Mouse (Mus musculus) kidney, postnatal 36 days (tissue): ENCODE results near the gene Zc3h8.

Experiments
- DNase-seq, 2 experiments: peaks; one replicate each; pipeline ENCODE4 v3.0.0; 2021 to 2022; ENCODE audit warnings: mixed read lengths in 2 of 2

Gene Zc3h8

DNA sequence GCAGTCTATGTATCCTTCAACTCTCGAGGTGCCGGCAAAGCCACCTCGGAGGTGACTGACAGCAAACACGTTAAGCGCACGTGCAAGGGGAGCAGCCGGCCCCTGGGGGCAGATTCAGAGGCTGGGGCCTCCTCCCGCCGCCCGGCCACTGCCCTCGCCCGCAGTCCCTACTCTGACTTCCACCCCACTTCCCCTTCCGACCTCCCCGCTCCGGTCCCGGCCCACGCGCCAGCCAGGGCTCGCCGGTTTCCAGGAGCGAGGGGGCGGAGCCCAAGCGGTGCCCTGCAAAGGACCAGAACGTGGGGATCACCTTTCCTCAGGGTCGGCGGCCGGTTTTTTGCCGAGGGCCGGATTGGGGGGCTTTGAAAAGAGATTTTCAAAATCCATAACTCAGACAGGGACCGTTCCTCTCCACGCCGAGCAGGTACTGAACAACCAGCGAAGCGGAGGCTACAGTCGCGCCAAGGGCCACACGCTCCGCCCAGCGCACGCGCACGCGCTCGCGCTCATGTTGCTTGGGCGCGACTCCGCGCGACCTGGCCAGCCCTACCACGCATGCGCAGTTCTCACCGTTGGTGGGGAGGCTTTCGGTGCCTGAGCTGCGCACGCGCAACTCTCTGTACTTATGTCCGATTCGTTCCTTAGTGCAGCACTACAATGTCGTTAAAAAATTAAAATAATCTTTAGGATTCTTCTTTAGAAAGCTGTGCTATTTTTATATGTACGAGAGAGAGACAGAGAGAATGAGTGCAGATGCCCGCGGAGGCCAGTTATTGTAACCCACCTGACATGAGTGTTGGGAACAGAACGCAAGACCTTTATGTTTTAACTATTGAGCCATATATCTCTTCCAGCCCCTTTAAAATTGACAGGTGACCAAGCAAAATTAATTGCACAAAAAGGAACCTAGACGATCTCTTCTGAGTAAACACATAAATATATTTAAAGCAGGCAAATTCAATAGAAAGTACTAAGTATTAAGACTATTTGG lies at the start of gene Zc3h8:
Zc3h8 (minus strand) TSS at position 540 of the 991 bp plus-strand sequence.
- DNase-seq = peak; percentile 97 to 98

- DNase-seq = no peak
Observed at GRCm38 (mm10) chr2:128984746-128985145, 40.9 kb upstream of the Zc3h8 start.

GRCm38 (mm10) chr2:128975572-128975971 lies 31.7 kb upstream of the Zc3h8 start:
- no peak for DNase-seq

GRCm38 (mm10) chr2:128972301-128972700 lies 28.4 kb upstream of the Zc3h8 start:
- no peak for DNase-seq

DNA sequence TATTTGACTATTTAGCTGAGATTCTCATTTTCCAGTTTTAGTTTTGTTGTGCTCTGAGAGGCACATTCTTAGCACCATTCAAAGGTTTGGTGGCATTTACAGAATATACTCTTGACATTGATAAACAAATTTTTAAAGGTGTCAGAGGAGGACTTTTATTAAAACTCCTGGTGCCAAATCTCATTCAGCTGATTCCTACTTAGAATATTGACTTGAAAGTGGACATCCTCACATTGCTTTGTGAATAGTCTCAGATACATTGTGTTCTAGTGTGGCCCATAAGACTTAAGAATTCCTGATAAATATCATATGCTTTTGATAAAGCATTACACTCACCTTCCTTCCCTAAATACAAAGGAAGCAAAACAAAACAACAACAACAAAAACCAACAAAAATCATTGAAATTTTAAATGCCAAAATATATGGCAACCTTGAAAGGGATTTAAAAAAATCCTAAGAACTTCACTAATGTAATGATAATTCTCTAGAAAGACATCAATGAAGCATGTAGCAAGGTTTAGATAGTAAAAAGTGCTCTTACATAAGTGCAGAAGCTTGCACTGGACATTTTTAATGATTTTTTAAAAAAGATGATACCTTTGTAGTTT lies 24.7 kb upstream of the Zc3h8 start:
- no peak for DNase-seq

DNA sequence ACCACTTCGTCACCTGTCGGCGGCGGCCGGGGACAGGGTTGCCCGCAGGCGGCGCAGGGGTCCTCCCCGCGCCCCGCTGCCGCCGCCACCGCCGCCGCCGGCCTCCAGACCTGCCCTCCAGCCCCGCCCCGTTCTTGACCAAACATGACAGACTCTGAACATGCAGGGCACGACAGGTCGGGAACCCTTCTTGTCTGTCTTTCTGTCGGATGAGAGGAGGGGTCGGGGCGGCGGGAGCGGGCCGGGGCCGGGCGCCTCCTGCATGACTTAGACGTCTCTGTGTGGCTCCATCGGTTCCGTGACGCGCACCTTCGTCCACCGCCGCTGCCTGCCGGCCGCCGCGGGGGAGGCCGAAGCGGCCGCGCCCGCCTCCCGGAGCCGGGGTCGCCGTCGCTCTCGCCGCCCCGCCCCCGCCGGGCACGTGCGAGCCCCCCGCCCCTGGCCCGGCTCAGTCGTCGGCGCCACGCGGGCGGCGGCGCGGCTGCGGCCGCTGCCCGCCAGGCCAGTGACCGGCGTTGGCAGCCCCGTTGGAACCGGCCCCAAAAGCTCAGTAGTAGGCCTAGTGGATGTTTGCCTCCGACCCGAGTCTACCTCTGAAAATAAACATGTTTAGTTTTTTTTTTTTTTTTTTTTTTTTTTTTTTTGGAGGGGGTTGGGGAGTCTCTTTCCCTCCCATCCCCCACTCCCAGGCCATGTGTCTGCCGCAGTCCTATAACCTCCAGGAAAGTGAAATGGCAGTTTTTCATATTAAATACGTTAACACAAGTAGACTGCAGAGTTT lies 24.0 kb upstream of the Zc3h8 start, which contains the start of gene Gm10762:
Gm10762 (minus strand) TSS at position 65 of the 781 bp plus-strand sequence.
- peak; percentile 88 to 91 for DNase-seq

GRCm38 (mm10) chr2:128966641-128967580 lies 23.0 kb upstream of the Zc3h8 start, which contains the start of gene Zc3h6:
Zc3h6 (plus strand) TSS chr2:128967402.
- DNase-seq = peak; percentile 98 to 99

DNA sequence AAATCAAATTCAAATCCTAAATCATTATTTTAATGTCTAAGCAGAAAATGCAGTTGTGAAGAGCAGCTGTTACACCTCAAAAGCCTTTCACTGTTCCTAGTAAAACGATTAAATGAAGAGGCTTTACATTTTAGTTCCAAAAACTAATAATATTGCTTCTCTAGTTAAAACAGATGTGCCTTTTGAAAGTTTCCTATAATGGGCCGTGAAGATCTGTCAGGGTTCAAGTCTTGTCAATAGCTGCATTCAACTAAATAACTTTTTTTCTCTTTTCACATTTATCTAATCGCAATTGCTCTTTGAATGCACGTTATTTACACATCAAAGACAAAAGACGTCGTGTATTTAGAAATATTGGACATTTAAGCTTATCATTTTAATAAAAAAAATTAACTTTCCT lies 22.4 kb upstream of the Zc3h8 start:
- DNase-seq = no peak

DNA sequence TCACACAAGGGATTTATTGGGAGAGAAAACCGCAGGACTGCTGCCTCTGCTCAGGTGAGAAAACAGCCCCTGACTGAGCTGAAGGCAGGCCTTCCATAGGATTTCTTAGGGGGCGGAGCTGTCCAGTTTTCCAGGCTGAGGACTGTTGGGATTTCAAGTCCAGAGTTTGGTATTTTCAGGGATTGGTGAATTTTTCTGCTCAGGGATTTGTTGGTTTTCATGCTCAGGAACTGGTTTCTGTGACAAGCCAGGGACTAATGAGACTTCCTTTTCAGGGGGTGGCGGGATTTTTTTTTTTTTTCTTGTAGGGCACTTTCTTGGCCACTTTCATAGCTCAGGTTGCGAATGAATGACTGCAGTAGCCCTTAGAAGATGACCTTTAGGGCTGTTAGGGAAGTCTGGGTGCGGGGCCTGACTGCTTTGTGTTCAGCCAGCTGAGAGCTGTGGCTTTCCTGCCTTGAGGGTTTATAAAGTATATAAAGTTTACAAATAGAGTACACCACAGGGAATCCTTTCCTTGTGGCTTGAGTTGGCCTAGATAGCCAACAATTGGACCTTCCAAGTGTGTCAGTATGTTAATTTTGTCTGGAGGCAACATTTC lies 21.7 kb upstream of the Zc3h8 start:
- DNase-seq = no peak

DNA sequence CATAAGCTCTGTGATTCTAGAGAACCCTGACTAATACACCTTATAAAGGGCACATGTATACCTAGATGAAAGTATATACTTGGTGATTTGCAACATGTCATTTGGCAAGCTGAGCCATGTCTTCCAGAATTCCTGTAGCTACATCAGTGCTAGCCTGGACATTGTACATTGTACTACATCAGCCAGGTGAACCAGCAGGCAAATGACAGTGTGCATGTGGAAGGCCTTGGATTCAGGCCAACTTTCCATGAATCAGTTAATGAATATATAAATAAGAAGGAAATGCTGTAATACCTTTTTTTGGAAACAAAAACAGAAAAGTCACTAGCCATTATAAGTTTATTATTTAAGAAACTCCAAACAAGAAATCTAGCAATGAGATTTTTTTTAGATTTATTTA lies 10.3 kb upstream of the Zc3h8 start:
- DNase-seq = peak; percentile 37 to 51

DNA sequence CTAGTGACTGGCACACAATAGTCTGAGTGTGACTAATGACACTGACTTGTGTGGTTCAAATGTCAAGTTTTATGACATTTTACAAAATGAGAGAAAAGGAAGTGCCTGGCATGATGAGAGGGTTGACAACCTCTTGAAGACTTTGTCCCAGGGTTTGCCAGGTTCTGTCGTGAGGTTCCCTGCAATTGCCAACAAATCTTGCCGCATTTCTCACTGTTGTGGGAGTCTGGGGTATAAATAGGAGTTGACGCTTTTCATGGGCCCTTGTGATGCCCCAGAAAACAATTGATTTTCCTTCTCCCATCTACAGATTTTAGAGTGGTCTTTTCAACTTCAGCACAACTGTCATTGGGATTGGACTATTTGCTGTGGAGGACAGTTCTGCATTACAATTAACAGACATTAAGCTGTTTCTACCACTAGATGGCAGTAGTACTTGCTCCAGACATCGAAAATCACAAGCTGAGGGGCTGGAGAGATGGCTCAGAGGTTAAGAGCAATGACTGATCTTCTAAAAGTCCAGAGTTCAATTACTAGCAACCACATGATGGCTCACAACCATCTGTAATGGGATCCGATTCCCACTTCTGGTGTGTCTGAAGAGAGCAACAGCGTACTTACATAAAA lies 4.2 kb upstream of the Zc3h8 start:
- peak; percentile 38 to 72 for DNase-seq

GRCm38 (mm10) chr2:128936256-128936655 lies 7.6 kb downstream of the Zc3h8 start:
- DNase-seq = no peak

GRCm38 (mm10) chr2:128930704-128931103 lies 13.2 kb downstream of the Zc3h8 start:
- DNase-seq = no peak

- DNase-seq = no peak
Observed at GRCm38 (mm10) chr2:128928446-128928845, 15.4 kb downstream of the Zc3h8 start.

DNA sequence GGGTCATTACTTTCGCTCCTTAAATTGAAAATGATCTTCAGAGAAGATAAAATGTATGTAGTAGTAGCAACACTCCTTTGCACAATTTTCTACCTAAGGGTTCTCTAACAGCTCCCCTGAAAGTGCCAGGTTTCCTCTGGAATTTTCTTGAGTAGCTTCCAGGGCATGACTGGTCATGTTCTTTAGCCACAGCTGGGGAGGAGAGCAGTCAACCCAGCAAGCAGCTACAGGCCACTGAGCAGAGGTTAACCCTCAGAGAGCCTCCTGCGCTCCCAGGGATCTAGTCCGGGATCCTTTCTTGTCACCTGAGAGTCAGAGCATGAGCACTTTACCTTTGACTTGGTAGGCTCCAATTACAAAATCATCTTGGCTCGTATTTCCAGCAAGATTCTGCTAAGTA lies 19.1 kb downstream of the Zc3h8 start:
- DNase-seq = peak; percentile 27 to 39

DNA sequence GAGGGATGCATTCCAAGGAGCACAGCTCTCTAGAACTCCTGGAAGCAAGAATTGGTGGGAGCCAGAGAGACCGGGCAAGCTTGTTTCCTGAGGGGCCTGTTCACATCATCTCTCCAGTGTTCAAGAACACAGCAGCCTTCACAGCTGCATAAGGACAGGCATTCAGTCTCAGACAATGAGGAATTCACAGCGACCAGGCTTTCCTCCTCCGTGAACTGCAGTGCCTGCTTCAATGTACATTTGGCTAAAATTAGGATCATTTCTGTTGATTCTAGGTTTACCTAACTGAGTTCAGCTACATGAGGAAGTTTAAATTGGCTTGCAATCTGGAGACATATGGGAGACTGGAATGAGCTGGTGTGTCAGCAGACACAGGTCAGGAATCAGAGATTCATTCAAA lies 27.3 kb downstream of the Zc3h8 start:
- no peak for DNase-seq

- DNase-seq = no peak
Observed at GRCm38 (mm10) chr2:128914978-128915377, 28.9 kb downstream of the Zc3h8 start.

DNA sequence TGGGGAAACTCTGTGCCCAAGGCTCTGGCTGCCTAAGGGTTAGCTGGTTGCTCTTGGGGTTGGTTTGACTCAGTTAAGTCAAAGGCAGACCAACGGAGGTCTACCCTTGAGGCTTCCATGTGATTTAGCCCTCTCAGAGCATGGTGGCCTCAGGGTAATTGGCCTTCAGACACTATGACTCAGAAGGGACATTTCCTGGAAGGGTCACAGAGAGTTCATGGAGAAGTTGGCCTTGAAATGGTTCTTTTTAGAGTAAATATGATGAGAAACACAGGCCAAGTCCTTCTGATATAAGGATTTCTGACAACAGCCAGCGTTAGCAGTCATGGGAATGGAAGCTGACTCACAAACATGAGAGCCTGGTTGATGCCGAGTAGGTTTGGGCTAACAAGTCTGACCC lies 40.2 kb downstream of the Zc3h8 start:
- DNase-seq = no peak

GRCm38 (mm10) chr2:128902843-128903242 lies 41.0 kb downstream of the Zc3h8 start:
- no peak for DNase-seq

DNA sequence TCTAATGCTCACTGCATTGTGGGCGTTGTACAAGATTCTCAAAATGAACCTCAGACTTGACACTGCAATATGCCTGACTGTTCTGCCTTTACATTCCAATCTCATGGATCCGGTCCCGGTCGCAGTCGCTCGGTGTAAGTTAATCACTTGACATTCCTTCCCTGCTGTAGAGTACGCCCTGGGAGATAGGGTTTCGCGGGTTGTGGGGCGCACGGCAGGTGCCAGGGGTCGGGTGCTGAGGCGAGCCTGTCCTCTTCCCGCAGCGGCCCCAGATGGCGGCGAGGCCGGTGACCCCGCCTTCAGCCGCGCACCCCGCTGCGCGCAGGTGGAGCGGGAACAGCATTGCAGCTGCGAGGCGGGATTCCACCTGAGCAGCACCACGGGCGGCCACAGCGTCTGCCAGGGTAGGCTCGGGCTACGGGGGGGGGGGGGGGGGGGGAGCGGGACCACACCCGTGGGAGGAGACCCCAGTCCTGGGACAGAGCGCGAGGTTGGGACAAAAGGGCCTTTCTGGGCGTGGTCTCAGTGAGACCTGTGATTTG lies 51.6 kb downstream of the Zc3h8 start:
- peak in 1 of 2 experiments; percentile 29 for DNase-seq
